Mouse (Mus musculus) hindbrain, embryonic 16.5 days (tissue): ENCODE results near the gene Irx2. TPM values are rescaled to one million over a fixed set of nuclear protein-coding genes. Genes with fewer than 3 reads are reported as not detected.

Experiments used
- ATAC-seq: fragments of 200-750 bp; cut with Nextera tagmentation; 2 replicates; pipeline ENCODE4 v1.8.0; 2017; ENCODE audit warnings: moderate TSS enrichment, moderate library complexity
- H3K27ac ChIP-seq: fragments of 300-500 bp; sonication (generic); 2 replicates; pipeline ENCODE4 v1.5.1; 2014; ENCODE audit warnings: low read depth, mild to moderate bottlenecking, control low read depth, low read length, moderate library complexity
- H3K27me3 ChIP-seq: fragments of 300-500 bp; sonication (generic); replicated peaks from 2 replicates; pipeline ENCODE4 v1.6.1; 2014; ENCODE audit warnings: low read length; ENCODE audit not compliant: control insufficient read depth, insufficient read depth
- H3K36me3 ChIP-seq: fragments of 300-500 bp; sonication (generic); 2 replicates; pipeline ENCODE4 v1.6.1; 2014; ENCODE audit warnings: mild to moderate bottlenecking, low read length, moderate library complexity, mixed read lengths; ENCODE audit not compliant: control insufficient read depth, insufficient read depth
- H3K4me1 ChIP-seq: fragments of 300-500 bp; sonication (generic); 2 replicates; pipeline ENCODE4 v1.6.1; 2014; ENCODE audit warnings: low read depth, low read length; ENCODE audit not compliant: control insufficient read depth, insufficient read depth
- H3K4me2 ChIP-seq: fragments of 300-500 bp; sonication (generic); 2 replicates; pipeline ENCODE4 v1.6.1; 2014; ENCODE audit warnings: mild to moderate bottlenecking, low read length, control low read depth, moderate library complexity
- H3K4me3 ChIP-seq: fragments of 300-500 bp; sonication (generic); 2 replicates; pipeline ENCODE4 v1.5.1; 2014; ENCODE audit warnings: mild to moderate bottlenecking, low read length, control low read depth, moderate library complexity
- H3K9ac ChIP-seq: fragments of 300-500 bp; sonication (generic); 2 replicates; pipeline ENCODE4 v1.6.1; 2014; ENCODE audit warnings: low read depth, mild to moderate bottlenecking, control low read depth, low read length, moderate library complexity
- H3K9me3 ChIP-seq: fragments of 300-500 bp; sonication (generic); 2 replicates; pipeline ENCODE4 v1.6.1; 2014; ENCODE audit warnings: mild to moderate bottlenecking, low read length, moderate library complexity; ENCODE audit not compliant: control insufficient read depth
- WGBS: fragments of 180-500 bp; shearing (Covaris S2); extraction: QIAGEN DNeasy Blood & Tissue Kit; methylation state at CpG from one replicate; pipeline ENCODE4 v1.1.7; 2014; 5-methylcytosine and 5-hydroxymethylcytosine counted together
- polyA plus RNA-seq: library from polyadenylated mRNA; unstranded; fragments of >200 nt; fragmentation: Nextera tagmentation; extraction: Ambion mirVana; gene quantifications from 2 replicates; pipeline ENCODE4 v1.2.1, GENCODE M21; 2015

Irx2 gene
- polyA plus RNA-seq, 1 experiment from 2014 or later: 19.3 TPM

DNA sequence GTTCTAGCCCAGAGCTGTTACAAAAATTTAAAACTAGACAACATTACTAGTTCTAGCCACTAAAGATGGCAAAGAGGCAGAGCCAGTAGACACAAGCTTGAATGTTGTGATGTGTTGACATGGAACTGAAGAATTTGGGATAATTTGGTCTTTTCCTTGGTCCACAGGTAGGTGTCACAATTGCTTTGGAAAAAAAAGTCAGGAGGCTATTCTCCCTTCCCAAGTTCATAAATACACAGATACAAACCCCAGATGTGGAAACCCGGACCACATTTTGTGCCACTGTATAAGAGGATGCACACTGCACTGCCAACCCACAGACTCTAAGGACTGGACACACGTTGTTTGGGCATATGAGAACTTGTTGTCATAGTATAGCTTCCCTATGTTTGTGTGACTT, 4.5 kb downstream of the Irx2 start:
- H3K27ac ChIP-seq: 0 out of 2 replicates have a peak overlapping the region, but pooled peaks have one; percentile 69

DNA sequence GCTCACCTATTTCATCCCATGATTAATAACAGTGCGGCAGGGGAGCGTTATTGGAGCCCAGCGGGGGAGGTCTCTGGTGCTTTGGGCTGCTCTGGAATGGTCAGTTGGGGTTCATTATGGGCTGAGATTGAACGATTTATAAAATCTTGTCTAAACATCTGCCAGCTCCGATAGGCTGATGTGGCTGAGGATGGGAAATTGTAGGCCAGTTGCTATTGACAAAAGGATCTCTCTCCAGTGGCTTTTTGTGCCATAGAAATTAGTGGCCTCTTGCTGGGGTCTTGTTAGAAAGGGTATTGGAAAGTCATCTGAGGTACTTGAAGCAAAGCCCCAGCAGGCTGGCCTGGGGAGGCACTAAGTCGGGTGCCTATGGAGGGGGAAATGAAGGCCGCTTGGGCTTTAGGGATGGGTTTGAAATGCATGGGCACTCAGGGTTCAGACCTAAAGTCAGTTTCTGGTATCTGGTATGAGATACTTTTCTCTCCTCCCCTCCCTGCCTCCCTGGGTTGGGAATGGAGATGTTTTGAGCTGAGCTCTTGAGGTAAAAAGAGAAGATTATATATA, 6.2 kb downstream of the Irx2 start:
- ATAC-seq: no peak
- H3K9ac ChIP-seq: peak overlapping the region; percentile 31

More for the DNA sequence above, 4.5 kb downstream of the Irx2 start:
- H3K9ac ChIP-seq: no peak overlapping the region; the same call in 1 of the 2 replicates
- H3K4me1 ChIP-seq: peaks cover 5% of the 10 kb centered on the region
- 18% methylated on average over 2 of the region's 2 CpGs for WGBS
- no peak for ATAC-seq
- H3K36me3 ChIP-seq: no peaks in the 10 kb centered on the region
- no peaks in the 10 kb centered on the region for H3K9me3 ChIP-seq
- H3K4me2 ChIP-seq: peak overlapping the region; percentile 60
- peaks cover 21% of the 10 kb centered on the region for H3K27me3 ChIP-seq
- H3K4me3 ChIP-seq: peak overlapping the region; percentile 50

DNA sequence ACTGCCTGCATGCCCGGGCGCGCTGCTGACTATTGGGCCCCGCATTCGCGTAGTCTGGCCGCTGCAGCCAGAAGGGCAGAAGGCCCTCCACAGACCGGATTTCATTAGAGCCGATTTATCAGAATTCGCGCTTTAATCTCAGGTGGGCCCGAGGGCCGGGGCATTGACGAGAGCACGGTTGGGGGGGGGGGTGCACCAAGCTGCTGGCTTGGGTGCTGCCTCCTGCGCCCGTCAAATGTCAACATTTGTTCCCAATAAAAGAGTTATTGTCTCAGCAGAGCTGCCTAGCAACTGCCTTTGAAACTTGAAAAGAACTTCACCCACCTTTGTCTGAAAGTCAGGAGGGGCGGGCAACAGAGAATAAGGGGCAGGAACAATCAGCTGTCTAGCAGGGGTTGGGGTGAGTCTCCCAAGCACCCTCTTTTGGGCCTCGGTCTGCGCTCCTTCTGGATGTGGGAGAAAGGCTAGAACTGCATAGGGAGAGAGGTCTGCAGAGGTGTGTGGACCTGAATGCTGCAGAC, 7.8 kb downstream of the Irx2 start:
- Histone ChIP-seq H3K27me3 (peaks cover 29% of the 10 kb centered on the region), H3K9me3 (no peaks in the 10 kb centered on the region), H3K4me3 (no peak overlapping the region), H3K36me3 (no peaks in the 10 kb centered on the region), H3K4me1 (peaks cover 13% of the 10 kb centered on the region), H3K27ac (peak overlapping the region; percentile 26), H3K4me2 (peak overlapping the region; percentile 32), H3K9ac (no peak overlapping the region)
- no peak; the same call in 1 of the 2 replicates for ATAC-seq
- 5% methylated on average over 20 of the region's 20 CpGs for WGBS

More for the DNA sequence above, 6.2 kb downstream of the Irx2 start:
- H3K9me3 ChIP-seq: no peaks in the 10 kb centered on the region
- peaks cover 23% of the 10 kb centered on the region for H3K27me3 ChIP-seq
- peak overlapping the region; percentile 21 for H3K4me3 ChIP-seq
- peak overlapping the region; percentile 12; the same call in 1 of the 2 replicates for H3K27ac ChIP-seq
- WGBS: 21% methylated on average over 7 of the region's 7 CpGs
- H3K4me2 ChIP-seq: peak overlapping the region; percentile 47
- peaks cover 10% of the 10 kb centered on the region for H3K4me1 ChIP-seq
- no peaks in the 10 kb centered on the region for H3K36me3 ChIP-seq

DNA sequence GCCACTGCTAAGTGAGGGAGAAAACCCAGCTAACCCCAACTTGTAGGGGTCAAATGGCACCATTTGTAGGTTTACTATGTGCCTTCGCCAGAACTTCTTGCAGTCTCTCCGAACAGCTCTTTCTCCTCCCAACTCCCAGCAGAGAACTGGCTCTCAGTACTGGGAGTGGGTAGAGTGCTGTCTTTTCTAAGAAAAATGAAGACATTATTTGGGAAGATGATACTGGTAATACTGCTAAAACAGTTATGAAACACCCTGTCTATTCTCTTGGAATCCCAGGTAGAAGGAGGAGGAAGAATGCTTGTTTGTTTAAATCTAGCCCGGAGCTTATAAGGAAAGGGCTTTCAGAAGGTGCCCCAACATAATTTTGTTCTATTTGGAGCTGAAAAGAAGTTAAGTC, 8.9 kb downstream of the Irx2 start:
- Histone ChIP-seq H3K9ac (no peak overlapping the region), H3K4me3 (no peak overlapping the region), H3K27ac (no peak overlapping the region), H3K27me3 (peaks cover 28% of the 10 kb centered on the region), H3K9me3 (no peaks in the 10 kb centered on the region), H3K4me2 (no peak overlapping the region), H3K4me1 (peaks cover 13% of the 10 kb centered on the region), H3K36me3 (no peaks in the 10 kb centered on the region)
- WGBS: 21% methylated on average over 3 of the region's 3 CpGs
- ATAC-seq: no peak

DNA sequence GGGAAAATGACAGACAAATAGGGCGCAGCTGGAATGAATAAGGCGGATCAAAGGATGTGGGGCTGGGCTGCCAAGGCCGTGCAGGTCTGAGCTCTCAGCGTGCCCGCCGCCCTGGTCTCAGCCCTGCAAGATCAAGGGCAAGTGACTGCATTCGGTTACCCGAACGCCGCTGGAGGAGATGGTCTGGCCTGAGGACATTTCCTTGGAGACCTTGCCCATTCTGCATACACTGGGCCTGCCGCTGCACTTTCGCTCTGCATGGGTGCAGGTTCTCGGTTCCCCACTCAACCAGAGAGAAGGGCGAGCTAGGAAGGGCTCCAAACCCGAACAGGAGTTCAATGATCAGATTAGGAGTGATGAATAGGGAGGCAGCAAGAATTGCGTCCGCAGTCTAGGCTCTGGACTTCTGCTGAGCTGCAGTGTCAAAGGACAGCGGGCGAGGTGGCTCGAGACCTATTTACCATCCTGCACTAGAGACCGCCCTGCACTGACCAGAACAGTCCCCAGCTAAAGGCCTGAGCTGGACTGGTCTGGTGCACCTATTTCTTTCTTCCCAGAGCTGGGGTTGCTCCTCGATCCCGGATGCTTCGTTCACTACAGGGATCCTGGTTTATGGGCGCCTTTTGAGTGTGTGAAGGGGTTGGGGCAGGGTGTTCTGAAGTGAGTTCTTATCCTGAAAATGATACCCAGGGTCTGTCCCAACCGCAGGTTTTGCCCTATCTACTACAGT, 9.9 kb downstream of the Irx2 start:
- no peaks in the 10 kb centered on the region for H3K9me3 ChIP-seq
- H3K27ac ChIP-seq: peak overlapping the region; percentile 31
- peaks cover 13% of the 10 kb centered on the region for H3K4me1 ChIP-seq
- peak overlapping the region; percentile 63 for H3K4me2 ChIP-seq
- WGBS: 16% methylated on average over 26 of the region's 26 CpGs
- peaks cover 25% of the 10 kb centered on the region for H3K27me3 ChIP-seq
- peak overlapping the region; percentile 22; the same call in 1 of the 2 replicates for H3K9ac ChIP-seq
- no peak for ATAC-seq
- no peaks in the 10 kb centered on the region for H3K36me3 ChIP-seq
- peak overlapping the region; percentile 3; the same call in 1 of the 2 replicates for H3K4me3 ChIP-seq

DNA sequence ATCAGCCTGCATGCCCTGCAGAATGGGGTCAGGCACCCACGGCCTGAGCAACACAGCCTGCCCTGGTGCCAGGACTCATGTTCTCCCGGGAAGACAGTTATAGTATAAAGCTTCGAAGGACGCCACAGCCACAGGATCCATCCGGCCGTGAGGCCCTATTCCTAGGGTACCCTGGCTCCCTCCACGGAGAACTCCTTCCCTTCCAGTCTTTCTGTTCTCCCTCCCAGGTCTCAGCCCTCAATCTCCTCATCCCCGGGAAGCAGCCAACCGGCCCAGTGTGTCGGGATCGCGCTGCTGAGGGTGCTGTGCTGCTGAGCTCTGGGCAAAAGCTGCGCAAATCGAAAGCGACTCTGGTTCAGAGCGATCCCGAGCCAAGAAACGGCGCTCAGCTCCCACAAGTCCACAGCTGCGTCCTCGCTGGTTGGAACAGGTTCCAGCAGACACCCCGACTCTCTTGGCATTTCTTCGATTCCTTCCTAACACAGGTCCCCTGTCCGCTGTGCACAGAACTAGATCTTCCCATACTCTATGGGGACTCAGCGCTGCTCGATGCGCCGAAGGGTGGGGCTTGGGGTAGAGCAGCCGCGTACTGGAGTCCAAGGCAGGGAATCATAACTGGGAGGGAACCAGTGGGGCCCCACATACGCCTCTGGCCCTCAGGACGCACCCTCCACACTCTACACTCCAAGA, 11.0 kb downstream of the Irx2 start:
- Histone ChIP-seq H3K4me1 (peaks cover 13% of the 10 kb centered on the region), H3K9me3 (no peaks in the 10 kb centered on the region), H3K4me2 (peak overlapping the region; percentile 63), H3K4me3 (peak overlapping the region; percentile 39), H3K27me3 (peaks cover 25% of the 10 kb centered on the region), H3K27ac (peak overlapping the region; percentile 18; the same call in 1 of the 2 replicates), H3K36me3 (no peaks in the 10 kb centered on the region), H3K9ac (peak overlapping the region; percentile 52)
- WGBS: 1% methylated on average over 32 of the region's 32 CpGs
- peak; percentile 66 for ATAC-seq

DNA sequence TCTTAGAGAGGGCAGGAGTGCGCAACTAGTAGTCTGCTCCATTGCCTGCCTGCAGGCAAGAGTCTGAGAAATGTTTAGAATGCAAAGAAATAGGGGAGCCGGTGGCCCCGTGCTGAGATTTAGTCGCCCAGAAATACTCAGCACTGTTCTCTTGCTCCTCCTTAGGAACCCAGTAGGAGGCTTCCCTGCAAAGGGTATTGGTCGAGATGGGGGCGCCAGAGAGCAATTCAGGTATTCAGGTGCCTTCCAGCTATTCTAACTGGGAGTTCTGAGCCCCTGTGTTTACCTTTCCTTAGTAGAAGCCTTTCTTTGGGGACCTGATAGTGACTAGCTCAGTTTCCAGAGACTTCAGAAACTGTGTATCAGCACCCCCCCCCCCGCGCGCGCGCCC, 11.5 kb downstream of the Irx2 start:
- peak; percentile 19; the same call in 1 of the 2 replicates for ATAC-seq
- Histone ChIP-seq H3K4me3 (peak overlapping the region; percentile 39), H3K4me1 (peaks cover 13% of the 10 kb centered on the region), H3K27me3 (peaks cover 19% of the 10 kb centered on the region), H3K36me3 (no peaks in the 10 kb centered on the region), H3K27ac (no peak overlapping the region; the same call in 1 of the 2 replicates), H3K9me3 (no peaks in the 10 kb centered on the region), H3K4me2 (peak overlapping the region; percentile 63), H3K9ac (peak overlapping the region; percentile 52)
- 12% methylated on average over 11 of the region's 11 CpGs for WGBS

DNA sequence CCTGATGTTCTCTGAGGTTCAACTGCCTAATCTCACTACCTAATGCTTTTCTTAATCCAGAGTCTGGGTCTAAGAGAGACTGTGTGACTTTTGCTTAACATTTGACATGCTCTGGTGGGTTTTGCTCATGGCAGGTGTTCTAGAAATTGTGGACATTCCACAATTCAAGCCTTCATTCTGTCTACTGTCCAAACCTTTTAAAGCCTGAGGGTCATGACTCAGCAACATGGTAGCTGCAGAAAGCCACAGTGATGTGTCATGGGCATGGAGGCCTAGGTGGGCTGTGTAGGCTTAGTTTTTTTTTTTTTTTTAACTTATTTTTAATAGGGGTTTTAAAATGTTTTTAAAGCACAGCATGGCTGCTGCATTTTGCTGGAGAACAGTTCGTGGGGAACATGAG, 27.8 kb downstream of the Irx2 start:
- no peak overlapping the region for H3K4me3 ChIP-seq
- no peak overlapping the region for H3K4me2 ChIP-seq
- WGBS: 53% methylated on average over 1 of the region's 1 CpGs
- no peak overlapping the region for H3K9ac ChIP-seq
- no peaks in the 10 kb centered on the region for H3K4me1 ChIP-seq
- 0 out of 2 replicates have a peak, but pooled peaks cover 2% of the 10 kb centered on the region for H3K27me3 ChIP-seq
- H3K27ac ChIP-seq: no peak overlapping the region
- ATAC-seq: no peak
- no peaks in the 10 kb centered on the region for H3K9me3 ChIP-seq
- H3K36me3 ChIP-seq: no peaks in the 10 kb centered on the region

DNA sequence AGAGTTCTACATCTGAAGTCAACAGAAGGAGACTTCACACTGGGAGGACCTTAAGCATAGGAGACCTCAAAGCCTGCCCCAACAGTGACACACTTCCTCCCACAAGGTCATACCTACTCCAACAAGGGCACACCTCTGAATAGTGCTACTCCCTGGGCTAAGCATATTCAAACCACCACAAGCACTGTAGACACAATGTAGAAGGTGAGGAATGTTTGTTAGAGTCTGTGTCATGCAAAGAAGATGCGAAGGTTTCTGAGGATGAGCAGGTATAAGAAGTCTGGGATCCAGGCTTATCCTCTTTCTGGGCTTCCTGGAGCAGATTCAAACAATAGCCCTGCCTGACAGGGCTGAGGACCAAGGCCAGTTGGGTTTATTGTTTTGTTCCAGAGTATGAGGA, 47.2 kb downstream of the Irx2 start:
- no peak for ATAC-seq
- Histone ChIP-seq H3K27ac (no peak overlapping the region), H3K9me3 (no peaks in the 10 kb centered on the region), H3K9ac (no peak overlapping the region), H3K4me2 (no peak overlapping the region), H3K27me3 (no peaks in the 10 kb centered on the region), H3K4me1 (no peaks in the 10 kb centered on the region), H3K4me3 (no peak overlapping the region), H3K36me3 (no peaks in the 10 kb centered on the region)
- 96% methylated on average over 1 of the region's 1 CpGs for WGBS
